Mouse (Mus musculus) forebrain, postnatal 0 days (tissue): Measurements from ENCODE around the gene Irak4. TPM values are rescaled to one million over a fixed set of nuclear protein-coding genes. Genes with fewer than 3 reads are reported as not detected.

Experiments
- ATAC-seq: fragments of 200-750 bp; cut with Nextera tagmentation; 2 replicates; pipeline ENCODE4 v1.8.0; 2017; ENCODE audit warnings: mild to moderate bottlenecking, moderate library complexity
- DNase-seq: peaks from one replicate; pipeline ENCODE4 v3.0.0-alpha.2; 2015
- H3K27ac ChIP-seq: fragments of 300-500 bp; sonication (generic); 2 replicates; pipeline ENCODE4 v1.5.1; 2014; ENCODE audit warnings: low read depth, mild to moderate bottlenecking, antibody characterized with exemption, low read length, moderate library complexity, mixed read lengths
- H3K27me3 ChIP-seq: fragments of 300-500 bp; sonication (generic); 2 replicates; pipeline ENCODE4 v1.6.1; 2014; ENCODE audit warnings: mild to moderate bottlenecking, low read length, mixed read lengths; ENCODE audit not compliant: insufficient read depth
- H3K36me3 ChIP-seq: fragments of 300-500 bp; sonication (generic); 2 replicates; pipeline ENCODE4 v1.6.1; 2014; ENCODE audit warnings: mild to moderate bottlenecking, moderate library complexity; ENCODE audit not compliant: insufficient read depth
- H3K4me1 ChIP-seq: fragments of 300-500 bp; sonication (generic); 2 replicates; pipeline ENCODE4 v1.6.1; 2014; ENCODE audit warnings: antibody characterized with exemption; ENCODE audit not compliant: insufficient read depth
- H3K4me2 ChIP-seq: fragments of 300-500 bp; sonication (generic); 2 replicates; pipeline ENCODE4 v1.6.1; 2014; ENCODE audit warnings: low read depth, mild to moderate bottlenecking, moderate library complexity
- H3K4me3 ChIP-seq: fragments of 300-500 bp; sonication (generic); 2 replicates; pipeline ENCODE4 v1.5.1; 2014; ENCODE audit warnings: low read depth, low read length, mixed read lengths
- H3K9ac ChIP-seq: fragments of 300-500 bp; sonication (generic); 2 replicates; pipeline ENCODE4 v1.6.1; 2014; ENCODE audit warnings: mild to moderate bottlenecking
- H3K9me3 ChIP-seq: fragments of 300-500 bp; sonication (generic); 2 replicates; pipeline ENCODE4 v1.6.1; 2016; ENCODE audit warnings: low read length
- CTCF ChIP-seq: sonication (generic); IDR thresholded peaks from 2 replicates; pipeline ENCODE4 v1.5.1; 2016; ENCODE audit warnings: antibody characterized with exemption, control low read depth, low read depth
- WGBS: fragments of 180-500 bp; shearing (Covaris S2); extraction: QIAGEN DNeasy Blood & Tissue Kit; methylation state at CpG from one replicate; pipeline ENCODE4 v1.1.7; 2014; 5-methylcytosine and 5-hydroxymethylcytosine counted together
- polyA plus RNA-seq: library from polyadenylated mRNA; unstranded; fragments of >200 nt; fragmentation: Nextera tagmentation; extraction: Ambion mirVana; gene quantifications from 2 replicates; pipeline ENCODE4 v1.2.1, GENCODE M21; 2015
- total RNA-seq: library from RNA; depleted of rRNA; stranded (reverse); fragments of >200 nt; gene quantifications from 2 replicates; pipeline ENCODE4 v1.2.3, GENCODE M21; 2014

Irak4 gene
- total and polyA plus RNA-seq, 2 experiments from 2014 or later, result 1.7 to 2.3 TPM

DNA sequence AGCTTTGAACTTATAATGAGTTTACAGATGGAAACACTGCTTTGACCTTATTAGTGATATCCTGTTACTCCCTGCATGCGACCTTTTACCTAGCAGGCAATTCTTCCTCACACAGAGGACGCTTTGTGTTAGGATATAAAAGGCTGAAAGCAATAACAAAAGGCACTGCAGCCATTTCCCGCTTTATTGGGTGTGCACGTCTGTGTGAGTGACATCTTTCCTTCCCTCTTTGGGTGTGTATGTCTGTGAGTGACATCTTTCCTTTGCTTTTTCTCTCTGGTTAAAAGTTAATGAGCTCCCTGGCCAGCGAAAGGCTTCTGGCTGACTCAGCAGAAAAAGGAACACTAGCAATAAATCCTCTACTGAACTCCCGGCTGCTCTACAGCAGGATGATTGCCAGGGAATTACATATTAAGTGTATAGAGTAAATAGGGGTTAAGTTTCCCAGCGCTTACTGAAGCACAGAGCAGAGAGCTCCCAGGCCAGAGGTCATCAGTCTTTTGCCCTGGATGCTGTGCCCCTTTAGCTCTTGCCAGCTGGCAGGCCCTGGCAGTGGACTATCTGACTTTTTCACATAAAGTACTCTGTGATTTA lies 38.7 kb downstream of the Irak4 start:
- H3K9me3 ChIP-seq, result no peaks in the 10 kb centered on the region
- H3K27me3 ChIP-seq, result no peaks in the 10 kb centered on the region
- WGBS, result 30% methylated on average over 7 of the region's 7 CpGs

GRCm38 (mm10) chr15:94583153-94583552 lies 39.7 kb downstream of the Irak4 start:
- 90% methylated on average over 10 of the region's 10 CpGs for WGBS
- Histone ChIP-seq H3K27ac (no peak overlapping the region), H3K4me3 (no peak overlapping the region), H3K27me3 (no peaks in the 10 kb centered on the region), H3K4me2 (no peak overlapping the region), H3K9me3 (no peaks in the 10 kb centered on the region), H3K4me1 (no peaks in the 10 kb centered on the region), H3K9ac (no peak overlapping the region), H3K36me3 (peaks cover 53% of the 10 kb centered on the region)
- no peak for DNase-seq
- TF ChIP-seq CTCF, result no peak
- no peak for ATAC-seq

More for the DNA sequence above, 38.7 kb downstream of the Irak4 start:
- TF ChIP-seq CTCF, result no peak
- no peak for ATAC-seq
- Histone ChIP-seq H3K36me3 (peaks cover 56% of the 10 kb centered on the region), H3K4me1 (no peaks in the 10 kb centered on the region), H3K4me3 (no peak overlapping the region), H3K9ac (no peak overlapping the region), H3K27ac (no peak overlapping the region), H3K4me2 (no peak overlapping the region)
- no peak for DNase-seq

- no peak for ATAC-seq
These were observed 41.3 kb downstream of the Irak4 start for GRCm38 (mm10) chr15:94584738-94585137.

GRCm38 (mm10) chr15:94587826-94588715 lies 44.6 kb downstream of the Irak4 start:
- no peaks in the 10 kb centered on the region for H3K27me3 ChIP-seq
- TF ChIP-seq CTCF, result no peak
- peaks cover 24% of the 10 kb centered on the region for H3K36me3 ChIP-seq
- no peak for DNase-seq
- H3K9me3 ChIP-seq, result no peaks in the 10 kb centered on the region
- no peak for ATAC-seq
- no peak overlapping the region for H3K9ac ChIP-seq
- H3K27ac ChIP-seq, result no peak overlapping the region
- no peak overlapping the region for H3K4me3 ChIP-seq
- H3K4me2 ChIP-seq, result 0 out of 2 replicates have a peak overlapping the region, but pooled peaks have one; percentile 62
- 87% methylated on average over 9 of the region's 9 CpGs for WGBS
- no peaks in the 10 kb centered on the region for H3K4me1 ChIP-seq

More at GRCm38 (mm10) chr15:94584738-94585137, 41.3 kb downstream of the Irak4 start:
- H3K4me3 ChIP-seq, result no peak overlapping the region
- DNase-seq, result no peak
- H3K27ac ChIP-seq, result no peak overlapping the region
- no peaks in the 10 kb centered on the region for H3K27me3 ChIP-seq
- no peak overlapping the region for H3K4me2 ChIP-seq
- no peak overlapping the region for H3K9ac ChIP-seq
- peak; percentile 27; the same call in 1 of the 2 replicates for TF ChIP-seq CTCF
- 87% methylated on average over 4 of the region's 4 CpGs for WGBS
- peaks cover 51% of the 10 kb centered on the region for H3K36me3 ChIP-seq
- H3K4me1 ChIP-seq, result no peaks in the 10 kb centered on the region
- no peaks in the 10 kb centered on the region for H3K9me3 ChIP-seq

DNA sequence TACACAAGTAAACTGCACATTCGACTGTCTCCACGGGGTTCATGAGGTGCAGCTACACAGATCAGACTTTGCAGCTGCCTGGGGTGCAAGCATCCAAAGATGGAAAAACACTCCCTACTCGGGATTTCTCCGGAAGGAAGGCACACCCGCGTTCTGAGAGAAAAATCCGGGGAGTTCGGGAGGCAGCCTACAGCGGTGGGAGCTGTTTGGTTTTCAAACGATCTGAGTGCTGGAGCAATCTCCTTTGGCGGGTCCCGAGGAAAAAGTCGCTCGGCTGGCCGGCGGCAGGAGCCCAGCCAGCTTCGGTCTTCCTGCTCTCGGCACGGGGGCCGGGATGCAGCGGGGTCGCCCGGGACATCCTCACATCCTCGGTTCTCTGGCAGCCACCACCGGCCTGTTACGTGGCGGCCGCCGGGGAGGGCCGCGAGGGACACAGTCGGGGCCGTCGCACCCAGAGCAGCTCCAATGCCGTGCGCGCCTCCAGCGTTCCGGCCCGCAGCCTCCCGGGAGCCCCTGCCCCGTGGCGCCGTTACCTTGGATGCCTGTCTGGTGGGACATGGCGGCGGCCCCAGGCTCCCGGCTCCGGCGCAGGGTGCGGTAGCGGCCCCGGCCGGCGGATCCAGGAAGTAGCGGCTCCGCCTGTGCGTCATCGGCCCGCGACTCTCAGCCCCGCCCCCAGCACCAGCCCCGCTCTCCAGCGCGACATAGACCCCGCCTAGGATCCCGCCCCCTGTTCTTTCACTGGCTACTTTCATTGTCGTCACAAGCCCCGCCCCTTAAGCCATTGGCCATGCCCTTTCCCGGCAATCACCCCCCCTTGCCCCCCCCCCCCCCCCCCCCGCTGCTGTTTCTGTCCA lies 46.0 kb downstream of the Irak4 start, which contains the start of gene Twf1:
Gene Twf1 (minus strand): TSS at position 671 of the 857 bp plus-strand sequence.
- peak within 1 kb of the TSS; percentile 75 for H3K9ac ChIP-seq
- no peaks in the 10 kb centered on the region for H3K9me3 ChIP-seq
- ATAC-seq (peak; percentile 99), DNase-seq (peak; percentile 98)
- WGBS, result under 1% methylated on average over 65 of the region's 70 CpGs
- H3K4me3 ChIP-seq, result peak within 1 kb of the TSS; percentile 95
- peak within 1 kb of the TSS; percentile 62 for H3K4me2 ChIP-seq
- peak; percentile 62 for TF ChIP-seq CTCF
- peaks cover 10% of the 10 kb centered on the region for H3K36me3 ChIP-seq
- peak within 1 kb of the TSS; percentile 92 for H3K27ac ChIP-seq
- H3K4me1 ChIP-seq, result no peaks in the 10 kb centered on the region
- H3K27me3 ChIP-seq, result no peaks in the 10 kb centered on the region; the same call in 1 of the 2 replicates

DNA sequence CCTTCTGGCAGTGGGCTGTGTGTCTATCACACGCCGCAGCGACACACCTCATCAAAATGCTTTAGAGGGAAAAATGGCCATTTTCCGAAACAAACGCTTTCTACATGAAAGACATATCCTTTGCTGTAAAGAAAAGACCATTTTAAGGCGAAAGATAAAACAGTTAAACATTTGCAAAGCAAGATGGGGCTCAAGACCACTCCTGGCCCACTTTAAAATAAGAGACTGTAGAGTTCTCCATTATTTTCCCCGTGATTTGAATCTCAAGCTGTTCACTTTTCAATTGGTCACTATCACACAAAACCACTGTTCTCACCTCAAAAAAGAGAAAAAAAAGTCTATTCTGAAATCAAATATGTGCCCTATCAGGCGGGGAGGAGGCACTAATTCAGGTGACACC lies 46.6 kb downstream of the Irak4 start:
- H3K36me3 ChIP-seq, result 0 out of 2 replicates have a peak, but pooled peaks cover 4% of the 10 kb centered on the region

More for the DNA sequence above, 46.6 kb downstream of the Irak4 start:
- DNase-seq (no peak), ATAC-seq (peak; percentile 4)
- Histone ChIP-seq H3K9ac (peak overlapping the region; percentile 75), H3K27ac (peak overlapping the region; percentile 59), H3K27me3 (no peaks in the 10 kb centered on the region; the same call in 1 of the 2 replicates), H3K4me3 (peak overlapping the region; percentile 95), H3K4me2 (peak overlapping the region; percentile 54), H3K4me1 (no peaks in the 10 kb centered on the region), H3K9me3 (no peaks in the 10 kb centered on the region)
- WGBS, result 9% methylated on average over 8 of the region's 8 CpGs
- TF ChIP-seq CTCF, result no peak
